Mouse (Mus musculus) WW6 (cell line): Measurements from ENCODE around the gene Pin1rt1.

Experiments
- DNase-seq: peaks from one replicate; pipeline ENCODE4 v3.0.0-alpha.2; 2013; ENCODE audit warnings: low read depth, low spot score

Pin1rt1 gene

GRCm38 (mm10) chr2:104716279-104716678 is at the start of gene Pin1rt1:
TSS of gene Pin1rt1 (minus strand) at chr2:104716379.
- DNase-seq, result no peak

- DNase-seq, result no peak
Measured at GRCm38 (mm10) chr2:104764018-104764417, 47.8 kb upstream of the Pin1rt1 start.

- DNase-seq, result no peak
Measured at GRCm38 (mm10) chr2:104763134-104763703, 47.0 kb upstream of the Pin1rt1 start.

GRCm38 (mm10) chr2:104750611-104751010 is 34.4 kb upstream of the Pin1rt1 start:
- no peak for DNase-seq

GRCm38 (mm10) chr2:104748652-104749183 is 32.5 kb upstream of the Pin1rt1 start:
- no peak for DNase-seq

- peak; percentile 77 for DNase-seq
Measured at GRCm38 (mm10) chr2:104746251-104746650, 30.1 kb upstream of the Pin1rt1 start.

- DNase-seq, result no peak
Measured at GRCm38 (mm10) chr2:104743971-104744370, 27.8 kb upstream of the Pin1rt1 start.

GRCm38 (mm10) chr2:104743160-104743559 is 27.0 kb upstream of the Pin1rt1 start:
- no peak for DNase-seq

- peak; percentile 93 for DNase-seq
Measured at GRCm38 (mm10) chr2:104742741-104743064, 26.5 kb upstream of the Pin1rt1 start, which contains the start of gene Depdc7. TSS of gene Depdc7 (minus strand) at chr2:104742878.

GRCm38 (mm10) chr2:104741896-104742740 is 25.9 kb upstream of the Pin1rt1 start:
- DNase-seq, result no peak

- DNase-seq, result no peak
Measured at GRCm38 (mm10) chr2:104741015-104741758, 25.0 kb upstream of the Pin1rt1 start.

- DNase-seq, result no peak
Measured at GRCm38 (mm10) chr2:104740248-104740949, 24.2 kb upstream of the Pin1rt1 start.

- no peak for DNase-seq
Measured at GRCm38 (mm10) chr2:104739691-104740090, 23.5 kb upstream of the Pin1rt1 start.

GRCm38 (mm10) chr2:104736241-104736640 is 20.1 kb upstream of the Pin1rt1 start:
- DNase-seq, result no peak

- DNase-seq, result no peak
Measured at GRCm38 (mm10) chr2:104732562-104733256, 16.5 kb upstream of the Pin1rt1 start.

- DNase-seq, result no peak
Measured at GRCm38 (mm10) chr2:104732033-104732444, 15.9 kb upstream of the Pin1rt1 start.

GRCm38 (mm10) chr2:104727369-104727768 is 11.2 kb upstream of the Pin1rt1 start:
- no peak for DNase-seq

GRCm38 (mm10) chr2:104722021-104722420 is 5.8 kb upstream of the Pin1rt1 start:
- no peak for DNase-seq

GRCm38 (mm10) chr2:104717827-104718226 is 1.6 kb upstream of the Pin1rt1 start:
- DNase-seq, result no peak

- DNase-seq, result no peak
Measured at GRCm38 (mm10) chr2:104717231-104717735, 1.1 kb upstream of the Pin1rt1 start.

- DNase-seq, result no peak
Measured at GRCm38 (mm10) chr2:104714254-104714691, 1.9 kb downstream of the Pin1rt1 start.
